Comparison of ENCODE assay signal across 8 mouse cellular contexts in genomic region chr10:67548877-67549731, GRCm38 (mm10). TPM values are rescaled to one million over a fixed set of nuclear protein-coding genes. Genes with fewer than 3 reads are reported as not detected.
A peak's percentile ranks its signal among the peaks of the same experiment; 100 is the strongest.
DNase-seq lines count a peak whose midpoint lies in the region; ATAC-seq and TF ChIP-seq lines count a peak whose summit lies in the region.

Gene Ado, minus strand, starts transcription at chr10:67548955.

- peak; percentile 86 for DNase-seq in gastrocnemius, postnatal 10 days
- DNase-seq in induced T-regulatory cell, adult 2 months (ENCODE audit: low read depth), result peak; percentile 92
- DNase-seq in left cerebral cortex, adult 9 months (ENCODE audit: low spot score in 2 of 2), result peak; percentile 85 to 95
- peak; percentile 93 for DNase-seq in right cerebral cortex, postnatal 14 days
- DNase-seq in urinary bladder, postnatal 36 days (ENCODE audit: low spot score in 2 of 2), result peak; percentile 81 to 88

- ATAC-seq in activated CD4-positive, CD25-positive, alpha-beta regulatory T cell, adult 4 months, result peak; percentile 75
- ATAC-seq in megakaryocyte progenitor cell, adult 5-6 weeks (replicated peaks; ENCODE audit: poor library complexity), result peak; percentile 81

- peak; percentile 10 for TF ChIP-seq POLR2A in cortical plate, adult 2 months (IDR thresholded peaks at IDR 0.05; ENCODE audit: extremely low read depth, insufficient read depth, low read length)

- H3K4me1 ChIP-seq in cortical plate, adult 2 months (ENCODE audit: control insufficient read depth, insufficient read depth, low read length), result peaks cover 4% of the 10 kb centered on the region

- peak within 1 kb of the TSS; percentile 86 for H3K4me3 ChIP-seq in cortical plate, adult 2 months (ENCODE audit: insufficient read depth, low read length)

- no peak for TF ChIP-seq CTCF in cortical plate, adult 2 months (IDR thresholded peaks at IDR 0.05; ENCODE audit: extremely low read depth, insufficient read depth, low read length)

- peak within 1 kb of the TSS; percentile 96 for H3K27ac ChIP-seq in cortical plate, adult 2 months (ENCODE audit: insufficient read depth, low read length)

RNA-seq across cellular contexts. Expression of gene Ado, which starts in this region (rescaled TPM):
- 10 to 100 TPM; 40.3 to 43.7 TPM for polyA plus RNA-seq in activated CD4-positive, CD25-positive, alpha-beta regulatory T cell, adult 4 months (2017; shearing (Covaris generic))
- 25.9 and 28.7 TPM in 2 replicates for polyA plus RNA-seq in cortical plate, adult 2 months (2012; rRNA removed)
- total RNA-seq in gastrocnemius, postnatal 10 days (2021), result 10 to 100 TPM; 19.1 to 19.6 TPM
- 15.5 and 15.9 TPM in 2 replicates for total RNA-seq in megakaryocyte progenitor cell, adult 5-6 weeks (2015)
- 19.7 and 21.2 TPM in 2 replicates for total RNA-seq in megakaryocyte progenitor cell, adult 5-6 weeks (2017)

Comparison
In these comparisons a context has a peak if more than half of its experiments do, and no peak if none do; other contexts are left out.
1. Peak in every context shown above with its lines: DNase-seq, ATAC-seq, H3K4me3 ChIP-seq and H3K27ac ChIP-seq.